Mouse (Mus musculus) heart, adult 2 months (tissue): ENCODE data around the gene Irf9. TPM values are rescaled to one million over a fixed set of nuclear protein-coding genes. Genes with fewer than 3 reads are reported as not detected.

Experiments
- DNase-seq, 2 experiments: peaks; one replicate each; pipeline ENCODE4 v3.0.0; 2021
- H3K27ac ChIP-seq: fragments of 200-600 bp; 2 replicates; pipeline ENCODE4 v1.8.1; 2022
- H3K27me3 ChIP-seq: fragments of 200-500 bp; 2 replicates; pipeline ENCODE4 v1.6.1; 2012; ENCODE audit warnings: mild to moderate bottlenecking, low read length, inconsistent platforms, mixed read lengths; ENCODE audit not compliant: control insufficient read depth, insufficient read depth
- H3K36me3 ChIP-seq: fragments of 200-500 bp; 2 replicates; pipeline ENCODE4 v1.6.1; 2012; ENCODE audit warnings: low read length, inconsistent platforms; ENCODE audit not compliant: control insufficient read depth, insufficient read depth
- H3K4me1 ChIP-seq: fragments of 200-500 bp; 2 replicates; pipeline ENCODE4 v1.6.1; 2011; ENCODE audit warnings: low read length; ENCODE audit not compliant: control insufficient read depth, insufficient read depth
- H3K4me3 ChIP-seq: fragments of 200-600 bp; 2 replicates; pipeline ENCODE4 v1.8.1; 2022
- H3K79me2 ChIP-seq: fragments of 200-500 bp; replicated peaks from 2 replicates; pipeline ENCODE4 v1.6.1; 2012; ENCODE audit warnings: mild to moderate bottlenecking, inconsistent platforms, low read length, moderate library complexity, mixed read lengths; ENCODE audit not compliant: control insufficient read depth, insufficient read depth
- H3K9ac ChIP-seq: fragments of 200-500 bp; 2 replicates; pipeline ENCODE4 v1.6.1; 2012; ENCODE audit warnings: low read depth, mild to moderate bottlenecking, control low read depth, inconsistent platforms, low read length, mixed read lengths
- CTCF ChIP-seq: fragments of 200-600 bp; IDR thresholded peaks from 2 replicates; pipeline ENCODE4 v1.8.1; 2022; ENCODE audit warnings: antibody characterized with exemption, mild to moderate bottlenecking, moderate library complexity
- EP300 ChIP-seq: fragments of 200-500 bp; IDR thresholded peaks from 2 replicates; pipeline ENCODE4 v1.6.1; 2011; ENCODE audit warnings: low read depth, low read length, control low read depth; ENCODE audit not compliant: insufficient read depth
- POLR2A ChIP-seq: fragments of 200-500 bp; IDR thresholded peaks from 2 replicates; pipeline ENCODE4 v1.6.1; 2011; ENCODE audit warnings: mild to moderate bottlenecking, low read depth, low read length, control low read depth; ENCODE audit not compliant: insufficient read depth
- WGBS: fragments of 180-500 bp; shearing (Covaris S2); methylation state at CpG from one replicate; pipeline ENCODE4 v1.1.7; 2018; 5-methylcytosine and 5-hydroxymethylcytosine counted together
- intact Hi-C: fragments of 180-260 bp; cut with DNase I; formaldehyde crosslinking; loops from one replicate; pipeline ENCODE4 v1.15.1; 2025
- polyA plus RNA-seq: library from polyadenylated mRNA; depleted of rRNA; stranded (reverse); fragments of >200 nt; gene quantifications from 2 replicates; pipeline ENCODE4 v1.2.3, GENCODE M21; 2012
- total RNA-seq, 2 experiments: library from RNA; stranded (reverse); gene quantifications; 2 replicates each; pipeline ENCODE4 v1.2.3; 2021

Gene Irf9
- total and polyA plus RNA-seq, 3 experiments, result 9.7 to 22.2 (median 9.8) TPM

- Histone ChIP-seq H3K9ac (no peak overlapping the region), H3K79me2 (no peaks in the 10 kb centered on the region), H3K4me1 (no peaks in the 10 kb centered on the region), H3K27me3 (no peaks in the 10 kb centered on the region), H3K4me3 (no peak overlapping the region), H3K36me3 (no peaks in the 10 kb centered on the region), H3K27ac (no peak overlapping the region)
- intact Hi-C loops, result loop anchor here (2.0 kb wide), 1 partner anchor 117 kb away; the partner anchor contains the start of genes Dhrs1 and Nop9
- DNase-seq, result peak in 1 of 2 experiments; percentile 32
- no peak for TF ChIP-seq POLR2A
- no peak for TF ChIP-seq CTCF
- no peak for TF ChIP-seq EP300
- WGBS, result 80% methylated on average over 27 of the region's 27 CpGs
Observed at GRCm38 (mm10) chr14:55628077-55628827, 24.9 kb downstream of the Irf9 start.

GRCm38 (mm10) chr14:55629312-55629711 lies 25.9 kb downstream of the Irf9 start:
- intact Hi-C loops, result loop anchor here (2.0 kb wide), 1 partner anchor 115 kb away; the partner anchor contains the start of genes Dhrs1 and Nop9
- TF ChIP-seq CTCF, result peak; percentile 95
- no peak; the same call in 1 of the 2 replicates for TF ChIP-seq EP300

GRCm38 (mm10) chr14:55634874-55635522 lies 31.6 kb downstream of the Irf9 start:
- H3K27me3 ChIP-seq, result no peaks in the 10 kb centered on the region
- intact Hi-C loops, result loop anchor here (5.0 kb wide), 1 partner anchor 37 kb away; the partner anchor contains the start of genes Gmpr2 and Nedd8
- H3K4me3 ChIP-seq, result peak overlapping the region; percentile 73
- H3K79me2 ChIP-seq, result no peaks in the 10 kb centered on the region
- no peaks in the 10 kb centered on the region for H3K4me1 ChIP-seq
- WGBS, result 4% methylated on average over 23 of the region's 23 CpGs
- H3K27ac ChIP-seq, result peak overlapping the region; percentile 81
- no peak for TF ChIP-seq EP300
- no peak for TF ChIP-seq POLR2A
- TF ChIP-seq CTCF, result no peak
- DNase-seq, result peak in 1 of 2 experiments; percentile 54
- H3K36me3 ChIP-seq, result peaks cover 2% of the 10 kb centered on the region; the same call in 1 of the 2 replicates
- H3K9ac ChIP-seq, result peak overlapping the region; percentile 80

More at GRCm38 (mm10) chr14:55629312-55629711, 25.9 kb downstream of the Irf9 start:
- H3K36me3 ChIP-seq, result no peaks in the 10 kb centered on the region
- no peaks in the 10 kb centered on the region for H3K27me3 ChIP-seq
- 45% methylated on average over 5 of the region's 5 CpGs for WGBS
- peak; percentile 40 to 77 for DNase-seq
- no peak overlapping the region for H3K27ac ChIP-seq
- no peaks in the 10 kb centered on the region for H3K4me1 ChIP-seq
- no peak overlapping the region for H3K9ac ChIP-seq
- H3K79me2 ChIP-seq, result no peaks in the 10 kb centered on the region
- no peak overlapping the region for H3K4me3 ChIP-seq

- 0 out of 2 replicates have a peak, but pooled peaks cover 2% of the 10 kb centered on the region for H3K79me2 ChIP-seq
- H3K9ac ChIP-seq, result peak within 1 kb of the TSS; percentile 80
- no peaks in the 10 kb centered on the region for H3K27me3 ChIP-seq
- under 1% methylated on average over 33 of the region's 33 CpGs for WGBS
- H3K4me1 ChIP-seq, result no peaks in the 10 kb centered on the region
- peak within 1 kb of the TSS; percentile 73 for H3K4me3 ChIP-seq
- peak within 1 kb of the TSS; percentile 81 for H3K27ac ChIP-seq
- peaks cover 2% of the 10 kb centered on the region; the same call in 1 of the 2 replicates for H3K36me3 ChIP-seq
- intact Hi-C loops, result loop anchor here (2.0 to 5.0 kb wide), 2 partner anchors 37 to 45 kb away; partner anchors contain the start of genes Gmpr2, Nedd8 and Tinf2
- TF ChIP-seq EP300 (peak; percentile 79; the same call in 1 of the 2 replicates), CTCF (no peak), POLR2A (peak; percentile 86)
- peak; percentile 89 to 90 for DNase-seq
Observed at GRCm38 (mm10) chr14:55635523-55636007, 32.2 kb downstream of the Irf9 start, which contains the start of gene Ipo4. Gene Ipo4, minus strand, starts transcription at chr14:55635957.

- Histone ChIP-seq H3K27me3 (no peaks in the 10 kb centered on the region), H3K4me1 (peaks cover 3% of the 10 kb centered on the region), H3K4me3 (no peak within 1 kb of the TSS), H3K27ac (no peak within 1 kb of the TSS), H3K36me3 (peaks cover 2% of the 10 kb centered on the region; the same call in 1 of the 2 replicates), H3K79me2 (0 out of 2 replicates have a peak, but pooled peaks cover 2% of the 10 kb centered on the region), H3K9ac (no peak within 1 kb of the TSS)
- DNase-seq, result no peak
- no peak for TF ChIP-seq POLR2A
- TF ChIP-seq CTCF, result no peak
- no peak for TF ChIP-seq EP300
- intact Hi-C loops, result loop anchor here (2.0 to 5.0 kb wide), 2 partner anchors 35 to 43 kb away; partner anchors contain the start of genes Gmpr2, Nedd8 and Tinf2
- WGBS, result 92% methylated on average over 9 of the region's 9 CpGs
Observed at GRCm38 (mm10) chr14:55637795-55638194, 34.4 kb downstream of the Irf9 start, which contains the start of gene Gm49378. Gene Gm49378, minus strand, starts transcription at chr14:55637895.
